Mouse (Mus musculus) lung, postnatal 4 days (tissue): ENCODE results near the gene Cisd3.
"Not testable (repeated sequence)": the region's sequence is repeated elsewhere in the genome, so short reads cannot be mapped to it uniquely, and the experiment has no call there.

Source experiments
- DNase-seq, 2 experiments: peaks; one replicate each; pipeline ENCODE4 v3.0.0; 2021

Cisd3 gene

GRCm38 (mm10) chr11:97685613-97686321 is at the start of gene Cisd3:
Cisd3 (plus strand) TSS chr11:97685826.
- DNase-seq = peak; percentile 96 to 98

- no peak for DNase-seq
These were observed 44.0 kb upstream of the Cisd3 start for GRCm38 (mm10) chr11:97641668-97642067.

- DNase-seq = no peak
These were observed 42.9 kb upstream of the Cisd3 start for GRCm38 (mm10) chr11:97642746-97643145.

GRCm38 (mm10) chr11:97643380-97644055 is 42.1 kb upstream of the Cisd3 start:
- DNase-seq = no peak

- DNase-seq = peak; percentile 73 to 82
These were observed 40.8 kb upstream of the Cisd3 start for GRCm38 (mm10) chr11:97644834-97645233.

- not testable (repeated sequence) for DNase-seq
These were observed 37.1 kb upstream of the Cisd3 start for GRCm38 (mm10) chr11:97648541-97648940.

- no peak for DNase-seq
These were observed 35.3 kb upstream of the Cisd3 start for GRCm38 (mm10) chr11:97650341-97650740.

- DNase-seq = not testable (repeated sequence)
These were observed 32.2 kb upstream of the Cisd3 start for GRCm38 (mm10) chr11:97653376-97653775.

GRCm38 (mm10) chr11:97654210-97654609 is 31.4 kb upstream of the Cisd3 start:
- no peak for DNase-seq

- DNase-seq = no peak
These were observed 29.2 kb upstream of the Cisd3 start for GRCm38 (mm10) chr11:97656269-97656971.

GRCm38 (mm10) chr11:97657184-97657945 is 28.3 kb upstream of the Cisd3 start:
- DNase-seq = no peak

- not testable (repeated sequence) for DNase-seq
These were observed 27.7 kb upstream of the Cisd3 start for GRCm38 (mm10) chr11:97657967-97658366.

GRCm38 (mm10) chr11:97658751-97659266 is 26.8 kb upstream of the Cisd3 start:
- no peak for DNase-seq

GRCm38 (mm10) chr11:97659267-97659989 is 26.2 kb upstream of the Cisd3 start:
- DNase-seq = peak; percentile 35 to 53

GRCm38 (mm10) chr11:97659990-97660714 is 25.5 kb upstream of the Cisd3 start:
- DNase-seq = peak; percentile 80 to 92

- no peak for DNase-seq
These were observed 24.6 kb upstream of the Cisd3 start for GRCm38 (mm10) chr11:97660734-97661647.

GRCm38 (mm10) chr11:97661648-97662133 is 23.9 kb upstream of the Cisd3 start:
- DNase-seq = peak; percentile 78 to 87

GRCm38 (mm10) chr11:97662207-97662892 is 23.3 kb upstream of the Cisd3 start:
- DNase-seq = peak; percentile 70 to 78

GRCm38 (mm10) chr11:97662893-97663527 is 22.6 kb upstream of the Cisd3 start, which contains the start of gene Mllt6:
Mllt6 (plus strand) TSS chr11:97663414.
- peak; percentile 83 to 90 for DNase-seq
